Mouse (Mus musculus) testis, postnatal 14 days (tissue): ENCODE measurements around the gene Emc8.

Experiments
- DNase-seq: peaks from one replicate; pipeline ENCODE4 v3.0.0; 2021; ENCODE audit warnings: low spot score

The Emc8 gene

DNA sequence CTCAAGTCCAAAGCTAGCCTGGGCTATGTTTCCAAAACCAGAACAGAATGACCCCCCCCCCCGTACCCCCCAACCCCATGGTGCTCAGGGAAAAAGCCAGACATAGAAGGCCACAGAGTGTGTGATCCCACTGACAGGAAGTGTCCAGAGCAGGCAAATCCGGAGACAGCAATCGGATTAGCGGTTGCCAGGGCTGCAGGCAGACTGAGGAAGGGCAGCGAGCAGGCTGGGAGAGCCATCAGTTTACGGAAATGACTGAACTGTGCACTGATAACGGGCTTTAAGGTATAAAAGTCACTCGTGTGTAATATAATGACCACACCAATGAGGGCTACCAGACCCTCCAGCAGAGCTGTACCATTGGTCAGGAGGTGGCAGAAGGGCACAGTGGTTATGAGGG is 27.1 kb downstream of the Emc8 start:
- DNase-seq = no peak

DNA sequence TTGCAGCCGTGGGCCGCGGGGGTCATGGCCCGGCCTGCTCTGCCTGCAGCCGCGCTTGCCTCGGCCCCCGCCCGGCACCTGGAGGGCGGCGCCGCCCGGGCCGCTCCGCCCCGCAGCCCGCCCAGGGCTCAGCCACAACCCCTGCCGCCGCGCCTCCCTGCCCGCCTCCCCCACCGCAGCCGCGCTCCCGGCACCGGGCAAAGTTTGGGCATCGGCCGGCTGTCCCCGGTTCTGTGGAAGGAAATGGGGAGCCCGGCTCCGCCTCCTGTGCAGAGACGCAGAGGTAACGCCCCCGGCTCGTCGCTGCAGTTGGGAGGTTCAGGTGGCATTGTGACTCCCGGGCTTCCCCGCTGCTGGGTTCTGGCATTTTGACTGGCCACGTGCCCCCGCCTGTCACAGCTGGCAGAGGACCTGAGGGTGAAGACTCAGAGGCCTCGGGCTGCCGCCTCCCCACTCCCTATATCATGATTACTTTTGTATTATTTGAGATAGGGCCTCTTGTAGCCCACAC is 34.0 kb downstream of the Emc8 start:
- no peak for DNase-seq

DNA sequence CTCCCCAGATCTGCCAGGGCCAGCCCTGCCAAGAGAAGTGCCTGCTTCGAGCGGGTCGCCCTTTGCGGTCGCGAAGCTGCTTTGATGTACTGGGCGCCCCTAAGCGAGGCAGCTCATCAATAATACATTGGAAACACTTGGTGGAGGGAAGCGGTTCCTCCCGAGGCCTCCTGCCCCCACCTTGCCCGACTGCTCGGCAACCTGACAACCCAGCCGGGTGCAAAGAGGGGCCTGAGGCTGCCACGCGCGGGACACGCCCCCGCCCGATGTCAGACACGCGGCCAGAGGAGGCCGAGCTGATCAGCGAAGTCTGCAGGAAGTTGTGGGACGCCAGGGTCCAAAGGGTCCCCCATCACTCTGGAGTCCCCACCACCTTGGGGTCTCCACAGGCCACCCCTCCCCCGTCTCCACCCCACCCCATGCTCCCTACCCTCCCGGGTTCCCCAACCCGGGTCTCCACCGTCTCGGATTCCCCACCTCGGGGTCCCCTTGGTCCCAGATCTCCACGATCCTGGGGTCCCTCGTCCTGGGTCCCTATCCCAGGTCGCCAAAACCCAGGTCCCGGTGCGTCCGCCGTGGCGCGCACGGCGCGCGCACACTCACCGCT is 34.6 kb downstream of the Emc8 start:
- DNase-seq = peak; percentile 33

DNA sequence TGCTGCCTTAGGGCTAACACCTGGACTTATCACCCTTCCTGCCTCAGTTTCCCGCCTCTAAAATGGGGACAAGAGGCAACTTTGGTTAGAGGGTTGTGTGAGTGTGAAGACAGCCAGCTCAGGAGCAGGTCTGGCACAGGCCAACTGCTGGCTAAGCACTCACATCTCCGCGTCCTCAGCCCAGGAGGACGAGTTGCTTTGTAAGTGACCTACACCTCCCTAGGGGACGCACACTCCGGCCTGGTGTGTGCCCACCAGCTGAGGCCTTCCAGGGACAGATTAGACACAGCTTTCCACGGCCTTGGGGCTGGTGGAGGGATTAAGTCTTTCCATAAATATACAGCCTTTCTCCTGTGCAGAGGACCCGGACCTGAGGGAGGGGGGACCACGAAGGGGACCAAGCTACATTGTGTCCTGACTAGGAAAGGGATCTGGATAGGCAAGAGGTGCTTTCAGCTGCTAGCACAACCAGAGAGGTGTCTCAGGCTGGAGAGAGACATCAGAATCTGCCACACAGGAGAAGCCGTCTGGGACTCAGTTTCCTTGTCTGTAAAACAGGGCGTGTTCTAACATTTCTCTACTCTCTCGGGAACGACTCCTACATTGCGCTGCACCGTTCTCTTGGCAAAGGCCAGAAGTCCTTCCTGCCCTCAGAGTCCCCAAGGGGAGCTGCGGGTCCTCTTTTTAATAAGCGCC is 35.3 kb downstream of the Emc8 start:
- no peak for DNase-seq

DNA sequence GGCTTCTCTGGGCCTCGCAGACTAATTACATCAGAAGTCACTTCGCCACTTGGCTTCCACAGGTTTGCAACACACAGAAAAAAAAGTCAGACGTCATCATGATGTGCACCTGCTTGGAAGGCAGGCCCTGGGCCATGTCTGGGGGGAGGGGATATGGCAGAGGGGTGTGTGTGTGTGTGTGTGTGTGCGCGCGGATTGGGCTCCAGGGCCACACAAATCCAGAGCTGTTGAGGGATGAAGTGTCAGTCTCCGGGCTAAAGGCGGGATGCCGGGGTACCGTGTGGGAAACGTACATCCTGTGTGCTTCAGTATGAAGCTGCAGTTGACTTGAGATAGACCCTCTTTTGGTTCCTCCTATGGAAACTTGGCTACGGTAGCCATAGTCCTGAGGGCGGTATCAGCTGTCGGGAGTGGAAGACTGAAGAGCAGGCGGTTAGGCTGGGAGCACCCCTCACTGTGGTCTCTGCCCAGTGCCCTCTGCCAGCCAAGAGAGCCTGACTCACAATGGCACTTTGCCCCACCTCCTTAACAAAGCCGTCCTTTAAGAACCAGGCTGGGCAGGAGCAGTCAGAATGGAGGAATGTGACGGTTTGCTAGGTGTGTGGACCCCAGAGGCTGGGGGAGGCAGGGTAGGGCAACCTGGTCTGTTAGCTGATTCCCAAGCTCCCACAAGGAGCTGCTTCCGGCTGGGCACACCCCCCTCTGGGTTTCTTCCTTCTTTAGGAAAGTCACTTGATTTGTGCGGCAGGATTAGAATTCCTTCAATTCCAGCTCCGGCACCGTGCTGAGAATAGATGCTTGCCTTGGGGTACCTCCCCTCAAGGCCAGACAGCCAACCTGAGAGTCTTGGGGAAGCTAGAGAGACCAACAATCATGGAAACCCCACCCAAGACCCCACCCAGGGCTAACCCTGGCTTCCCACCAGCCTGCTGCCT is 36.7 kb downstream of the Emc8 start:
- no peak for DNase-seq

DNA sequence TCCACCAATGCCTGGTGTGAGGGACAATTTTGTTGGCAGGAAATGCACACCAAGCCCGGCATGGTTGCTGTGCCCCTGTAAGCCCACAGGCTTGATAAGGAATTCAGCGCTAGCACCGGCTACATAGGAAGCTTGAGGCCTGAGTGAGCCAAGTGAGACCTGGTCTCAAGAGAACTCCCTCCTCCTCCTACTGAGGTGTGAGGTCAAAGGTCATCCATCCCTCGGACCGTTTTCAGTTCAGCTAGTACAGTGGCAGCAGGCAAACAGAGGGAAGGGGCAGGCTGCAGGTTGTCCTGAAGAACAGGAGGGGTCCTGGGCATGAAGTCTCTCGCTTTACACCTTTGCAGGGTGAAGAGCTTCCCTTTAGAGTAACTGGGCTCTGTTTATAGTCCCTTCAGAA is 37.5 kb downstream of the Emc8 start:
- no peak for DNase-seq

DNA sequence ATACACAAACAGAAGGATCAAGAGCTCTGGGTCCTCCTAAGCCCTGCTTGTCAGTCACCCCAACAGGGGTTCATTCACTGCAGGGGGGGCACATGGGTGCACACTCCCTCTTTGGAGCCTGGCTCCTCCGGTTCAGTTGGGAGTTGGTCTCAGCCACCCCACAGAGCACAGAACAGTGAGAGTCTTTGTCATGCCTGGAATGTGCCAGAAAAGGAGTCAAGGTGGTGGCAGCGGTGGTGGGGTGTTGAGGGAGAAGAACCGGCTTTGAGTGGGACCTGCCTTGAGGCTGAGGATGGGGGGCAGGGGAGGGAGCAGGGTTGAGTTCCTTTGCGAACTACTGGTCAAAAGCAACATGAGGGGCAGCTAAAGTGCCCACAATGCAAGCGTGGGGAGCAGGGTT is 38.3 kb downstream of the Emc8 start:
- DNase-seq = no peak

DNA sequence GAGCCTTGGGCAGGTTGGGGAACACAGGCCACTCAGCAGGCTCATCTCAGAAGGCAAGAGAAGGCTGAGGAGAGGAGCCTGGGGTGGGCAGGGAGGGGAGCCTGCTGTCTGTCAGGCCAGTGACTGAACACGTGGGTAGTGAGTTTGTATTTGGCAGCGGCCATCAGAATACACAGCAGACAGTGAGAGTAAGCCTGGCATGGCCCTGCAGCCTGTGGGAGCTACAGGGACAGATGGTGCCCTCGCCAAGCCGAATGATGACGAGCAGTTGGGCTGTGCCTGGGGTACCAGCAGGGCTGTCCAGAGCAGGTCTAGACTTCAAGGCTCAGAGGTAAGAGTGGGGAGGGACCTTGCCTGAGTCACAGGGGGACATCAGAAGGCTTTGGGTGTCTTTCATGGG is 41.1 kb downstream of the Emc8 start:
- no peak for DNase-seq

DNA sequence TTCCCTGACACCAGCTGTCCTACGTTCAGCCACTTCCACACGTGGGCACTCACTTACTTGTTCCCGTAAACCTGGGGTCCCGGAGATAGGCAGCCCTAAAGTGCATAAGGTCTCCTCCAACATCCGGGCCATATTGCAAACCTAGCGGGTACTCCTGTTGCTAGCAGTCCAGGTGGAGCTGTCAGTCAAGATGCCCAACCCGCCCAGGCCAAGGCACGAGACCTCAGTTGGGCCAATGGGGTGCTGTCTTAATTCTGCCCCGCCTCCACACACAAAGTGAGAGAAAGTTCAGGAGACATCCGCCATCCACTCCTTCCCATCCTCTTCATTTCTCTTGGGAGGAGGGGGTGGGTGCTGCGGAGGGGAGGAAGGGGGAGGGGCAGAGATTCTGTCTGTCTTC is 41.9 kb downstream of the Emc8 start:
- DNase-seq = no peak

DNA sequence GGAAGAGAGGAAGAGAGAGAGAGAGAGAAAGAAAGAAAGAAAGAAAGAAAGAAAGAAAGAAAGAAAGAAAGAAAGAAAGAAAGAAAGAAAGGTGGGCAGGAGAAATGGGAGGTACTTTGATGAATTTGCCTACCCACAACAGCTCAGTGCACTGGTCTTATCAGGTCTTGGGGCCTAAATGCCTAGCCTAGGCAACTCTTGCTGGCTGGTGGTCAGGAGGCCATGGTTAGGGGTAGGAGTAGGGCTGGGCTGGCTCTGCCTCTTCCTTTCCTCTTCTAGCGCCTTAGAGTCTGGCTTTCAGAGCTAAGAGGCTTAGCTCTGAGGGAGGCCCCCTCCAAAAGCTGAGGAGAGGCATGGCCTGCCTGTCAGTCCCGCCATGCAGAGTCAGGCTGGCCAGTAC is 44.8 kb downstream of the Emc8 start:
- no peak for DNase-seq

DNA sequence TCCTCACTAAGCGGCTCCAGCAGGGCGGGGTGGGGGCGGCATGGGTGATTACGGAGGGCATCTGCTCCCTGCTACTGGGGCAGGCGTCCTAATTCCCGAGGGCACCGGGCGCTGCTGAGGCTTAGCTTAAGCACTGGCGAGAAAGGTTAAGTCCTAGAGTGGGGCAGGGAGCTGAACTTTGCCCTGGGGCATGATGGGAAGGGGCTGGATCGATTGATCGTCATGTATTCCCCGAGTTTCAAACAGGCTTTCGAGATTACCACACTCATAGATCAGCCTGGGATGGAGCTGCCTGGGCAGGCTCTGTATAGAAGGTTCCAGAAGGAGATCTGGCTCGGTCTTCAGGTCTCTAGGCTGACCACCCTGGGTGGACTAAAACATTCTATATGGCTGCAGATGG is 46.2 kb downstream of the Emc8 start:
- DNase-seq = no peak

DNA sequence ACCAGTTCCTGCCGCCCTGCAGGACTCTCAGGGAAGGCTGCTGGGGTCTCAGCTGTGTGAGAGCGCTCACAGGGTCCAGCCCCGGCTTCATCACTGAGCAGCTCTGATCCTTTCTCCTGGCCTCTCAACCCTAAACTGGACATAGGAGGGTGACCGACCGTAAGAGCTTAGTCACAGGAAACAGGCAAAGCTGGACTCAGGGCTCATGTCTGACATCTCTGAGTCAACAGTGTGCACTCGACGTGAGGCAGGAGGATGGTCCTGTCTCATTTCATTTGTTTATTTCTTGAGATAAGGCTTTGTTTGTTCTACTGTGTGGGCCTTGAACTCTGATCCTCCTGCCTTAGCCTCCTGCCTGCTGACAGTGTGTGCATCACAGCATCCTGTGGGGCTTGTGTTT is 47.9 kb downstream of the Emc8 start:
- no peak for DNase-seq

DNA sequence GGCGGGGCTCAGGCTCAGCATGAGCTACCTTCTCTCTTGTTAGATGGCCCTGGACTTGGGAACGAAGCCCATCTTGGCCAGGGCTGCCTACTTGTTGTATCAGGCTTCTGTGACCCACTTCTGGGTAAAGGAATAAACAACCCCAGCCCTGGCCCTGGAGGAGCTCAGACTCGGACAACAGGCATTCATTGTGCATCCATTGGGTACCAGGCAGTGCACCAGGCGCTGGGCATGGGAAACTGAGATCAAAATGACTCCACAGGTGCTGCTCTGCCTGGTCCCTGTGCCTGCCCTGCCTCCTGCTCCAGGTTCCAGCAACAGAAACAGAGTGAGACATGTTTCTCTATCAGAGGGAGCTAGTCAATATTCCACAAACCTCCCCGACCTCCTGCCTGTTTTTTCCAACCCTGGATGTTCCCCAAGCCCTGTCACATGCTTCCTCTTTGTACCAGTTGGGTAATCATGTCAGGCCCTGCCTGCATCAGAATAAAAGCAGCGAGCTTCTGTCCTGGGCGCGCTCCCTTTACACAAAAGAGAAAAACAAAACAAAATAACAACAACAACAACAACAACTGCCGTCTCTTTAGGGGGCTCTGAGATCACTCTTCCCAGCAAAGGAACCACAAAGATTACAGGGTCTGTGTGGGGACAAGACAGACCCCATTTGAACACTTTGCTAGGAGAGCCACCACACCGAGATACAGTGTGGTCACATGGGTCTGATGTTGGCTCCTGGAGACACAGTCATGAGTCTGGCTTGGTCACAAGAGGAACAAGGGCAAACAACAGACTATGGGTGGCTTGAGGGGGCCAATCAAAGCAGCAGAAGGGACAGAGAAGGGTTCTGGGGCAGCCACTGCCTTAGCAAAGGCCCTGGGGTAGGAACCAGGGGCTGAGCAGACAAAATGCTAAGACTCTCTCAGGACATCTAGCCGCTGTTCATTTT is 48.9 kb downstream of the Emc8 start:
- no peak for DNase-seq

DNA sequence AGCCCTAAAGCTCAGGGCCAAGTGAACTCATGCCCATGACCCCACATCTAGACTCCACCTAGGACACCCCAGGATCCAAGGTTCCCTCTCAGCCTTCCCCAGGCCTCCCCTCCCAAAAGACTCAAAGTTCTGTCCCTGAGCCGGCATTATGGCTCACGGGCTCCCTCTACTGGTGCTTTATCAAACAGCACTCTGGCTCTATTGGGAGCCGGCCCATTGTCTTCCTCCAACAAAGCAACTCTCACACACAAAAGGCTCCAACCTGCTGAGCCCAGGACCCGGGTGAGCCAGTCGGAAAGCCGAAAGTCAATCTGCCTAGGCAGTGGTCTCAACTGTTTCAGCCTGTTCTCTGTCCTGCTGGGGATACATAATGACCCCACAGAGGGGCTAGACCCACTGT is 50.3 kb downstream of the Emc8 start:
- DNase-seq = no peak

DNA sequence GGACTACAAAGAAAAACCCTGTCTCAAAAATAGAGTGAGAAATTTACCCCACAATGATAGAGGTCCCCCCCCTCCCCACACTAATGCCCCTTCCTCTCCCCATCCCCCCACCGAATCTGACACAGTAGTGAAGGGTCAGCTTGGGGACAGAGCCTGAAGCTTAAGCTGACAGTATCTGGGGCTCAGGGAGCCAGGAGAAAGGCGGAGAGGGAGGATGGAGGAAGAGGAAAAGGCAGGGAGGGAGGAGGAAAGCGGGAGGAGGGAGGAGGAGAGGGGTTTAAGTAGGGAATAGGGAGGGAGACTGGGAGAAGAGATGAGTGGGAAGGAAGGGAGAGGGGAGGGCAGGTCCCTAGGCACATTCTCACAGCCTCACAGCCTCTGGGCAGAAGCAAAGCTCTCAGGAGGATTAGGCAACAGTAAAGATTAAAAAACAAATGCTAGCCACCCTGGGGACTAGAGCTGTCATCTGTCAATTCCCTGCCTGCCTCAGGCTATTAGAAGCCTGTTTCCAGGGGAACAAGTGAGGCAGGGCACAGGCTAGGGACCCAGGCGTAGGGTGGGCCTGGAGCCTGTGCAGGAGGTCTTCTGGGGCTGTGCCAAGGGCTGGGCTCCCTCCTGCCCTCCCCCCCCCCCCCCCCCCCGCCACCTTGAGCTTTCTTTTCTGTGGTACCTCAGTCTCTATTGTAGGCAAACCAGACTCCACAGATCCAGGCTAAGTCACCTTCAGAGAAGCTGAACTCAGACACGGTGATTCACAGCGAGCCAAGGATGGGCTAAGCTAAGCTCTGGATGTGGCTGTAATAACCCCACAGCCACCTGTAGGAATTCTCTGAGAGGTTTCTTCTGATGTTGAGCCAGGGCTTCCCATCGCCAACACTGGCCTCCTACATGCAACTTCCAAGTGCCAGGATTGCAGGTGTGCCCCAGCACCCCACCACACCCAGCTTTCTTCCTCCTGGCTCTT is 51.4 kb downstream of the Emc8 start:
- no peak for DNase-seq

DNA sequence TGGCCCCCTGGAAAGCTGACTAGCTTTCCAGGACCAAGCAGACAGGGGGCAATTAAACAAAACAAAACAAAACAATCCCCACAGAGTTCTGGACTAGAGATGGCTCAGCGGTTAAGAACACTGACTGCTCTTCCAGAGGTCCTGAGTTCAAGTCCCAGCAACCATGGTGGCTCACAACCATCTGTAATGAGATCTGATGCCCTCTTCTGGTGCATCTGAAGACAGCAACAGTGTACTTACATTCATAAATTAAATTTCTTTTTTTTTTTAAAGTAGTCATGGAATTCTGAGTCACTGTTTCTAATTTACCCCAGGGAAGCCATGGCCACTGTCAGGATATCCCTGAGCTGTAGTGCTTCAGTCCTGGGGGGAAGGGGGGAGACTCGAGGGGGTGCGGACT is 53.9 kb downstream of the Emc8 start:
- DNase-seq = no peak

DNA sequence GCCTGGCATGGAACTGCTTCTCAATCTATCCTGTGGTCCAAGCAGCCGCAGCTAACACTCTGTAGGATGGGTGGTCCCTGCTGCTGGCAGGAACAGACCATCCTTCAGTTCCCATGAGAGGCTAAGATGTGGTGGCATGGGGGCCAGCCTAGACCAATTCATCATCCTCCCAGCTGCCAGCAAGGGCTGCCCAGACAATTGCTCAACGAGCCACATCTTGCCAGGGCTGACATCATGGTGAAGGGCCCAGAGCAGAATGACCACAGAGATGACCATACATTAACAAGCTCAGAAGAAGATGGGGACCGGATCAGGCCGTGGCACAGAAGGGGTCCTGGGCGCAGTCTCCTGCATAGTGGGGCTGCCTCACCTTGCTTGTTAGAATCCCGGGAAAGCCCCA is 57.5 kb downstream of the Emc8 start:
- no peak for DNase-seq

DNA sequence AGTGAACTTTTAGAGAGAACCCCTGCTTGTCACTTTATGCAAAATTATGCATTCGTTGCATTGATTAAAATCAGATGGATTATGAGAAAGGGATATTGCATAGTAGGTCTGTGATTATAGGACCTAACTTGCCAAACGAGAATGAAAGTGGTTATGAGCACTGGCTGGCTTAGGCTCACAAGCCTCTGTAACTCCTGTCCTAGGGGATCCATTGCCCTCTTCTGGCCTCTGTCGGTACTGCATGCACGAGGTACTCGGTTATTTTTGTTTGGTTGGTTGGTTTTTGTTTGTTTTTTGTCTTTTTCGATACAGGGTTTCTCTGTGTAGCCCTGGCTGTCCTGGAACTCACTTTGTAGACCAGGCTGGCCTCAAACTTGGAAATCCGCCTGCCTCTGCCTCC is 60.5 kb downstream of the Emc8 start:
- peak; percentile 64 for DNase-seq

DNA sequence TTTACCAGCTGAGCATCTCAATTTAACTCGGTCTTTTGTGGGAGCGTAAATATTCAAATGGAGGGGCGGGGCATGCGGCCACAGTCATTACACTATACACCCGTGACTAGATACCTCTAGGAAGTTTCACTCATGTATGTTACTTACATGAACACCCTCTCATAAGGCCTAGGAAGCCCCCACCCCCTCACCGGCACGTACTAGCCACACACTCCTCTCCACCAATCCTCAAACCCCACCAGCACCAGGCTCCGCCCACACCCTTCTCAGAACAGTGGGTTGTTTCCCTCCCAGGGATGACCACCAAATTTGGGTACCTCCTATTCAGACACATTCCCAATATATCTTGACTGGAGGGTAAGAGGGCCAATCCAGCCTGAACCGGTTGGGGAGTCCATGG is 60.9 kb downstream of the Emc8 start:
- DNase-seq = no peak
